Comparison of ENCODE assay signal across 8 mouse cellular contexts in genomic region chr19:7164238-7164637, GRCm38 (mm10). TPM values are rescaled to one million over a fixed set of nuclear protein-coding genes. Genes with fewer than 3 reads are reported as not detected.
DNase-seq lines count a peak whose midpoint lies in the region; ATAC-seq and TF ChIP-seq lines count a peak whose summit lies in the region.

No protein-coding gene starts in this region.

- no peaks in the 10 kb centered on the region for H3K27me3 ChIP-seq in kidney, adult 2 months (replicated peaks; ENCODE audit: control insufficient read depth, insufficient read depth, low read length)
- H3K27me3 ChIP-seq in embryonic facial prominence, embryonic 10.5 days (replicated peaks; ENCODE audit: low read depth, poor library complexity, severe bottlenecking), result peaks cover 100% of the 10 kb centered on the region
- no peaks in the 10 kb centered on the region for H3K27me3 ChIP-seq in hindbrain, postnatal 0 days (ENCODE audit: insufficient read depth, low read length)

- H3K4me1 ChIP-seq in kidney, adult 2 months (ENCODE audit: control insufficient read depth, insufficient read depth, low read length), result peaks cover 27% of the 10 kb centered on the region
- peaks cover 76% of the 10 kb centered on the region for H3K4me1 ChIP-seq in embryonic facial prominence, embryonic 10.5 days
- H3K4me1 ChIP-seq in hindbrain, postnatal 0 days (ENCODE audit: insufficient read depth, low read length), result peaks cover 17% of the 10 kb centered on the region

- peak overlapping the region; percentile 67; the same call in 1 of the 2 replicates for H3K9ac ChIP-seq in hindbrain, postnatal 0 days (replicated peaks; ENCODE audit: low read length)

- no peak for TF ChIP-seq POLR2A in kidney, adult 2 months (IDR thresholded peaks at IDR 0.05; ENCODE audit: low read depth, low read length)

- no peak for ATAC-seq in hindbrain, postnatal 0 days
- no peak for ATAC-seq in activated CD4-positive, CD25-positive, alpha-beta regulatory T cell, adult 4 months

- TF ChIP-seq CTCF in kidney, adult 2 months (conservative IDR thresholded peaks at IDR 0.05; ENCODE audit: insufficient read depth, insufficient read length, low read depth, low read length), result no peak
- TF ChIP-seq CTCF in hindbrain, postnatal 0 days (IDR thresholded peaks at IDR 0.05; ENCODE audit: low read depth), result no peak

- WGBS in kidney, adult 2 months, result 15% methylated on average over 6 of the region's 6 CpGs
- WGBS in embryonic facial prominence, embryonic 10.5 days, result 7% methylated on average over 6 of the region's 6 CpGs
- WGBS in hindbrain, postnatal 0 days, result 8% methylated on average over 6 of the region's 6 CpGs

- H3K9me3 ChIP-seq in embryonic facial prominence, embryonic 10.5 days, result no peaks in the 10 kb centered on the region
- no peaks in the 10 kb centered on the region for H3K9me3 ChIP-seq in hindbrain, postnatal 0 days (ENCODE audit: low read length)

- peak overlapping the region; percentile 90 for H3K4me2 ChIP-seq in hindbrain, postnatal 0 days (ENCODE audit: low read depth, low read length)

- H3K27ac ChIP-seq in kidney, adult 2 months (ENCODE audit: insufficient read depth, low read depth, low read length), result no peak overlapping the region
- H3K27ac ChIP-seq in embryonic facial prominence, embryonic 10.5 days (replicated peaks), result no peak overlapping the region
- H3K27ac ChIP-seq in hindbrain, postnatal 0 days, result no peak overlapping the region

- no peaks in the 10 kb centered on the region for H3K36me3 ChIP-seq in kidney, adult 2 months (ENCODE audit: control insufficient read depth, insufficient read depth, low read length)
- H3K36me3 ChIP-seq in embryonic facial prominence, embryonic 10.5 days (replicated peaks), result no peaks in the 10 kb centered on the region
- no peaks in the 10 kb centered on the region for H3K36me3 ChIP-seq in hindbrain, postnatal 0 days (ENCODE audit: insufficient read depth, low read length)

- no peak for DNase-seq in kidney, adult 2 months
- DNase-seq in kidney, adult 8-10 months, result no peak
- peak; percentile 42 for DNase-seq in embryonic facial prominence, embryonic 10.5 days (ENCODE audit: low spot score)
- DNase-seq in hindbrain, postnatal 0 days (ENCODE audit: low spot score), result no peak
- peak; percentile 60 for DNase-seq in right cerebral cortex, postnatal 25 days
- no peak for DNase-seq in spleen, postnatal 4 days (ENCODE audit: low spot score in 2 of 2)
- DNase-seq in adipocyte (ENCODE audit: low spot score), result no peak

- H3K4me3 ChIP-seq in kidney, adult 2 months (ENCODE audit: insufficient read depth, low read depth, low read length), result peak overlapping the region; percentile 62
- peak overlapping the region; percentile 73 for H3K4me3 ChIP-seq in embryonic facial prominence, embryonic 10.5 days
- H3K4me3 ChIP-seq in hindbrain, postnatal 0 days (ENCODE audit: low read length), result peak overlapping the region; percentile 77

RNA-seq across cellular contexts. Expression of gene Otub1, which starts 41.9 kb away (rescaled TPM):
- 122 and 126 TPM in 2 replicates for polyA plus RNA-seq in kidney, adult 2 months (2012; rRNA removed)
- polyA plus RNA-seq in embryonic facial prominence, embryonic 10.5 days (2016; fragmentation: Nextera tagmentation; extraction: Ambion mirVana), result 275 and 276 TPM in 2 replicates
- total RNA-seq in hindbrain, postnatal 0 days (2014; rRNA removed), result 216 and 233 TPM in 2 replicates
- polyA plus RNA-seq in hindbrain, postnatal 0 days (2015; fragmentation: Nextera tagmentation; extraction: Ambion mirVana), result 248 and 253 TPM in 2 replicates
- polyA plus RNA-seq in activated CD4-positive, CD25-positive, alpha-beta regulatory T cell, adult 4 months (2017; shearing (Covaris generic)), result 100 to 1,000 TPM; 157 to 170 TPM

RNA-seq across cellular contexts. Expression of gene Cox8a, which starts 53.2 kb away (rescaled TPM):
- 3,607 and 3,750 TPM in 2 replicates for polyA plus RNA-seq in kidney, adult 2 months (2012; rRNA removed)
- polyA plus RNA-seq in embryonic facial prominence, embryonic 10.5 days (2016; fragmentation: Nextera tagmentation; extraction: Ambion mirVana), result 867 and 877 TPM in 2 replicates
- 1,715 and 1,845 TPM in 2 replicates for total RNA-seq in hindbrain, postnatal 0 days (2014; rRNA removed)
- 2,044 and 2,080 TPM in 2 replicates for polyA plus RNA-seq in hindbrain, postnatal 0 days (2015; fragmentation: Nextera tagmentation; extraction: Ambion mirVana)
- 100 to 1,000 TPM; 387 to 411 TPM for polyA plus RNA-seq in activated CD4-positive, CD25-positive, alpha-beta regulatory T cell, adult 4 months (2017; shearing (Covaris generic))

RNA-seq across cellular contexts. Expression of gene Flrt1, which starts 58.7 kb away (rescaled TPM):
- 23.1 and 25.1 TPM in 2 replicates for polyA plus RNA-seq in kidney, adult 2 months (2012; rRNA removed)
- polyA plus RNA-seq in embryonic facial prominence, embryonic 10.5 days (2016; fragmentation: Nextera tagmentation; extraction: Ambion mirVana), result 2.5 and 2.9 TPM in 2 replicates
- total RNA-seq in hindbrain, postnatal 0 days (2014; rRNA removed), result 8.4 and 10.1 TPM in 2 replicates
- 7.8 and 8.1 TPM in 2 replicates for polyA plus RNA-seq in hindbrain, postnatal 0 days (2015; fragmentation: Nextera tagmentation; extraction: Ambion mirVana)
- not detected for polyA plus RNA-seq in activated CD4-positive, CD25-positive, alpha-beta regulatory T cell, adult 4 months (2017; shearing (Covaris generic))

Comparison
In these comparisons a context has a peak if more than half of its experiments do, and no peak if none do; other contexts are left out.
1. DNase-seq: peak in embryonic facial prominence, embryonic 10.5 days (single experiment) and right cerebral cortex, postnatal 25 days (single experiment); none in kidney, adult 2 months (single experiment), kidney, adult 8-10 months (0 of 2), hindbrain, postnatal 0 days (single experiment), spleen, postnatal 4 days (0 of 2) and adipocyte (single experiment).
2. Peak in every context shown above with its lines, with median percentiles within 50 percentile points of each other: H3K4me3 ChIP-seq.